Comparison of ENCODE assay signal across 13 mouse cellular contexts in the genomic region with DNA sequence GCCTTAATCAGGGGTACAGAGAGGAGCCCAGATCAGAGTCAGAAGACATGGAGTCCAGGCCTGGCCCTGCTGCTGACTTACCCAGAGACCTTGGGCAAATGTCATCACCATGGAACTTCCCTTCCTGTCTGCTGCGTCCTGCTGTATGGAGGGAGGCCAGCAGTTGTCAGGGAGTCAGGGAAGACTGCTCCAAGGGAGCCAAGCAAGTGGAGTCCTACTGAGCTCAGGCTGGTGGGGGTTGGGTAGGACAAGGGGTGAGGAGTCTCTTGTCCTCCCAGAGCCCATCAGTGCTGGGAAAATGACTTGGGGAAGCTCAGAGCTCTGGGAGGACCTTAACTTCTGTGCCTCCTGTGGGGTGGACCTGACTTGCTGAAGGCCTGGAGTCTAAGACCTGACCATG. TPM values are rescaled to one million over a fixed set of nuclear protein-coding genes. Genes with fewer than 3 reads are reported as not detected.
DNase-seq lines count a peak whose midpoint lies in the region; ATAC-seq and TF ChIP-seq lines count a peak whose summit lies in the region.
"Had no signal": no experiment of that assay in that cellular context is flagged by ENCODE, and none has a peak within 500 bp of the region (broad histone marks: within the 10 kb centered on the region; RNA-seq: fewer than 3 reads in every experiment).

No protein-coding gene starts in this region.

- no peak overlapping the region for H3K4me2 ChIP-seq in kidney, embryonic 16.5 days (replicated peaks; ENCODE audit: low read depth, low read length)
- no peak overlapping the region for H3K4me2 ChIP-seq in hindbrain, embryonic 11.5 days (replicated peaks; ENCODE audit: low read depth, low read length)
- H3K4me2 ChIP-seq in midbrain, embryonic 15.5 days = no peak overlapping the region

- ATAC-seq in kidney, embryonic 16.5 days (ENCODE audit: low FRiP score, low TSS enrichment) = no peak
- peak; percentile 71 for ATAC-seq in hindbrain, embryonic 11.5 days (ENCODE audit: low FRiP score)
- ATAC-seq in midbrain, embryonic 15.5 days (replicated peaks) = peak; percentile 59
- no peak; the same call in 1 of the 2 replicates for ATAC-seq in granulocyte monocyte progenitor cell, adult 5-6 weeks (replicated peaks; ENCODE audit: poor library complexity, severe bottlenecking)

- no peak overlapping the region for H3K4me3 ChIP-seq in kidney, embryonic 16.5 days (ENCODE audit: low read length)
- H3K4me3 ChIP-seq in bone marrow macrophage, adult 2 months (ENCODE audit: insufficient read depth, low read length) = no peak overlapping the region
- no peak overlapping the region for H3K4me3 ChIP-seq in hindbrain, embryonic 11.5 days (ENCODE audit: low read depth, low read length)
- no peak overlapping the region for H3K4me3 ChIP-seq in midbrain, embryonic 15.5 days

- no peak for TF ChIP-seq POLR2A in bone marrow macrophage, adult 2 months (IDR thresholded peaks at IDR 0.05; ENCODE audit: borderline replicate concordance, low read depth, low read length)

- no peaks in the 10 kb centered on the region for H3K36me3 ChIP-seq in kidney, embryonic 16.5 days (ENCODE audit: insufficient read depth, low read length)
- H3K36me3 ChIP-seq in hindbrain, embryonic 11.5 days (ENCODE audit: control insufficient read depth, insufficient read depth, low read length) = no peaks in the 10 kb centered on the region
- H3K36me3 ChIP-seq in midbrain, embryonic 15.5 days (replicated peaks) = no peaks in the 10 kb centered on the region

- TF ChIP-seq CTCF in bone marrow macrophage, adult 2 months (IDR thresholded peaks at IDR 0.05; ENCODE audit: low read depth, low read length) = no peak

- no peaks in the 10 kb centered on the region for H3K27me3 ChIP-seq in kidney, embryonic 16.5 days (ENCODE audit: insufficient read depth, low read length)
- H3K27me3 ChIP-seq in hindbrain, embryonic 11.5 days (ENCODE audit: control insufficient read depth, insufficient read depth, low read length) = no peaks in the 10 kb centered on the region
- no peaks in the 10 kb centered on the region for H3K27me3 ChIP-seq in midbrain, embryonic 15.5 days (replicated peaks)

- H3K4me1 ChIP-seq in kidney, embryonic 16.5 days (ENCODE audit: insufficient read depth, low read length) = peaks cover 11% of the 10 kb centered on the region; the same call in 1 of the 2 replicates
- H3K4me1 ChIP-seq in bone marrow macrophage, adult 2 months (ENCODE audit: control insufficient read depth, insufficient read depth, low read length) = peaks cover 55% of the 10 kb centered on the region
- peaks cover 11% of the 10 kb centered on the region for H3K4me1 ChIP-seq in hindbrain, embryonic 11.5 days (replicated peaks; ENCODE audit: control insufficient read depth, insufficient read depth, low read length)
- peaks cover 25% of the 10 kb centered on the region for H3K4me1 ChIP-seq in midbrain, embryonic 15.5 days

- H3K27ac ChIP-seq in kidney, embryonic 16.5 days (ENCODE audit: low read length) = peak overlapping the region; percentile 74
- peak overlapping the region; percentile 56 for H3K27ac ChIP-seq in bone marrow macrophage, adult 2 months (ENCODE audit: insufficient read depth, low read depth, low read length)
- peak overlapping the region; percentile 92 for H3K27ac ChIP-seq in hindbrain, embryonic 11.5 days (ENCODE audit: low read depth, low read length)
- peak overlapping the region; percentile 68 for H3K27ac ChIP-seq in midbrain, embryonic 15.5 days
- H3K27ac ChIP-seq: liver, embryonic 14.5 days had no signal

- WGBS in kidney, embryonic 16.5 days = 30% methylated on average over 1 of the region's 1 CpGs
- 13% methylated on average over 1 of the region's 1 CpGs for WGBS in hindbrain, embryonic 11.5 days
- 9% methylated on average over 1 of the region's 1 CpGs for WGBS in midbrain, embryonic 15.5 days

- H3K9ac ChIP-seq in kidney, embryonic 16.5 days (replicated peaks; ENCODE audit: low read length) = peak overlapping the region; percentile 18; the same call in 1 of the 2 replicates
- H3K9ac ChIP-seq in hindbrain, embryonic 11.5 days (ENCODE audit: low read depth, low read length) = no peak overlapping the region
- H3K9ac ChIP-seq in midbrain, embryonic 15.5 days = no peak overlapping the region
- H3K9ac ChIP-seq: liver, embryonic 14.5 days had no signal

- H3K9me3 ChIP-seq in kidney, embryonic 16.5 days (ENCODE audit: low read length) = no peaks in the 10 kb centered on the region
- no peaks in the 10 kb centered on the region for H3K9me3 ChIP-seq in hindbrain, embryonic 11.5 days (ENCODE audit: control insufficient read depth, low read length)
- H3K9me3 ChIP-seq in midbrain, embryonic 15.5 days = no peaks in the 10 kb centered on the region

- DNase-seq in kidney, adult 11 months = no peak
- no peak for DNase-seq in hindbrain, embryonic 11.5 days (ENCODE audit: low spot score)
- DNase-seq in retina, embryonic 14.5 days (ENCODE audit: low spot score) = no peak
- DNase-seq in spleen, adult 18-20 months = no peak

RNA-seq across cellular contexts. Expression of a gene that starts 12.3 kb away (rescaled TPM):
- polyA plus RNA-seq in kidney, embryonic 16.5 days (2015; fragmentation: Nextera tagmentation; extraction: Ambion mirVana) = 0.17 and 0.24 TPM in 2 replicates
- not detected in 2 replicates for polyA plus RNA-seq in bone marrow macrophage, adult 2 months (2012; ENCODE audit: insufficient read depth, insufficient read length, missing spikeins)
- polyA plus RNA-seq in hindbrain, embryonic 11.5 days (2014; fragmentation: Nextera tagmentation; extraction: Ambion mirVana) = 0.13 and 0.20 TPM in 2 replicates
- not detected in 2 replicates for polyA plus RNA-seq in midbrain, embryonic 15.5 days (2015; fragmentation: Nextera tagmentation; extraction: Ambion mirVana)
- not detected in 2 replicates for total RNA-seq in granulocyte monocyte progenitor cell, adult 5-6 weeks (2014; fragmentation: Nextera tagmentation)
- not detected in 2 replicates for total RNA-seq in granulocyte monocyte progenitor cell, adult 5-6 weeks (2017)
- total RNA-seq: adrenal gland, adult 18-20 months; common myeloid progenitor, adult 5-6 weeks; gastrocnemius, postnatal 4 days; neutrophil, adult 5-6 weeks had no signal
- polyA plus RNA-seq: liver, embryonic 14.5 days had no signal

RNA-seq across cellular contexts. Expression of a gene that starts 17.6 kb away (rescaled TPM):
- 13.4 and 14.4 TPM in 2 replicates for polyA plus RNA-seq in kidney, embryonic 16.5 days (2015; fragmentation: Nextera tagmentation; extraction: Ambion mirVana)
- polyA plus RNA-seq in bone marrow macrophage, adult 2 months (2012; ENCODE audit: insufficient read depth, insufficient read length, missing spikeins) = 5.7 and 7.0 TPM in 2 replicates
- 2.3 and 5.5 TPM in 2 replicates for polyA plus RNA-seq in hindbrain, embryonic 11.5 days (2014; fragmentation: Nextera tagmentation; extraction: Ambion mirVana)
- 3.7 and 4.7 TPM in 2 replicates for polyA plus RNA-seq in midbrain, embryonic 15.5 days (2015; fragmentation: Nextera tagmentation; extraction: Ambion mirVana)
- 8.8 and 10.4 TPM in 2 replicates for total RNA-seq in granulocyte monocyte progenitor cell, adult 5-6 weeks (2014; fragmentation: Nextera tagmentation)
- total RNA-seq in granulocyte monocyte progenitor cell, adult 5-6 weeks (2017) = 7.2 and 10.9 TPM in 2 replicates

RNA-seq across cellular contexts. Expression of a gene that starts 17.7 kb away (rescaled TPM):
- 120 and 121 TPM in 2 replicates for polyA plus RNA-seq in kidney, embryonic 16.5 days (2015; fragmentation: Nextera tagmentation; extraction: Ambion mirVana)
- polyA plus RNA-seq in bone marrow macrophage, adult 2 months (2012; ENCODE audit: insufficient read depth, insufficient read length, missing spikeins) = 41.4 and 58.9 TPM in 2 replicates
- 107 and 113 TPM in 2 replicates for polyA plus RNA-seq in hindbrain, embryonic 11.5 days (2014; fragmentation: Nextera tagmentation; extraction: Ambion mirVana)
- 77.7 and 82.3 TPM in 2 replicates for polyA plus RNA-seq in midbrain, embryonic 15.5 days (2015; fragmentation: Nextera tagmentation; extraction: Ambion mirVana)
- 78.5 and 105 TPM in 2 replicates for total RNA-seq in granulocyte monocyte progenitor cell, adult 5-6 weeks (2014; fragmentation: Nextera tagmentation)
- 56.6 and 61.0 TPM in 2 replicates for total RNA-seq in granulocyte monocyte progenitor cell, adult 5-6 weeks (2017)

Comparison
In these comparisons a context has a peak if more than half of its experiments do, and no peak if none do; other contexts are left out.
1. ATAC-seq: peak in hindbrain, embryonic 11.5 days (single experiment) and midbrain, embryonic 15.5 days (single experiment); none in kidney, embryonic 16.5 days (single experiment) and granulocyte monocyte progenitor cell, adult 5-6 weeks (single experiment).
2. Peak in every context shown above with its lines, with median percentiles within 50 percentile points of each other: H3K27ac ChIP-seq.